Mouse (Mus musculus) G1E-ER4 (cell line): ENCODE measurements around the gene Prr7. TPM values are rescaled to one million over a fixed set of nuclear protein-coding genes. Genes with fewer than 3 reads are reported as not detected.

ENCODE experiments used
- GATA1 ChIP-seq: IDR thresholded peaks from one replicate; pipeline ENCODE4 v1.8.0; 2012; ENCODE audit warnings: low read length, inconsistent platforms
- polyA plus RNA-seq: library from polyadenylated mRNA; stranded (reverse); fragments of >175 nt; gene quantifications from 2 replicates; pipeline ENCODE4 v1.2.3, GENCODE M21; 2012

Gene Prr7
- polyA plus RNA-seq, 1 experiment: 6.8 TPM

DNA sequence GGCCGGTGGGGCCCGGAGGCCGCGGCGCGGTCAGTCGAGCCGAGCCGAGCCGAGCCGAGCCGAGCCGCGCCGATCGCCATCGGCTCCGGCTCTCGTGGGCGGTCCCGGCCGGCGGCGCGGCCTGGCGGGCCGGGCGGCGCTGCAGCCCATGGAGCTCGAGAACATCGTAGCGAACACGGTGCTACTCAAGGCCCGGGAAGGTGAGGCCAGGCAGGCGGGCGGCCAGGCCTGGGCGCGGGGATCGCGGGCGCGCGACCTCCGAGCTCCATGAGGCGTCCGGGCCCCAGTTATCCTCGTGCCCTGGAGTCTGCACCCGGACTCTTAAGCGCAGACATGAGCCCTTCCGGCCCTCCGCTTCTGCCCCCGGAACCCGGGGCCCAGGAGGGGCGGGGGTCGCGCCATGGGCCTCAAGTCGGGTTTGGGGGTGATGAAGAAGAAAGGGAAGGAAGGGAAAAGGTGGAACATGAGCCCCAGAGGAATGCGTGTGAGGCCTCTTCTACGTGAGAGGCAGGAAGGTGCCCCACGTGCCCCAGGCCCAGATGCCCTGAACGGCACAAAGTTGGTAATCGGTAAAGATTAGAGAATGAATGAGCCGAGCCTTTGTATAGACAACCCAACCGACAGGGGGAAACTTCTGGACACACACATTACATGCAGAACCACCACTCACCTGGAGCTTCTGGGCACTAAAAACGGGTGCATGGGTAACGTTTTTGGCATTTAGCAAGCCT is 18.5 kb upstream of the Prr7 start:
- no peak for TF ChIP-seq GATA1

DNA sequence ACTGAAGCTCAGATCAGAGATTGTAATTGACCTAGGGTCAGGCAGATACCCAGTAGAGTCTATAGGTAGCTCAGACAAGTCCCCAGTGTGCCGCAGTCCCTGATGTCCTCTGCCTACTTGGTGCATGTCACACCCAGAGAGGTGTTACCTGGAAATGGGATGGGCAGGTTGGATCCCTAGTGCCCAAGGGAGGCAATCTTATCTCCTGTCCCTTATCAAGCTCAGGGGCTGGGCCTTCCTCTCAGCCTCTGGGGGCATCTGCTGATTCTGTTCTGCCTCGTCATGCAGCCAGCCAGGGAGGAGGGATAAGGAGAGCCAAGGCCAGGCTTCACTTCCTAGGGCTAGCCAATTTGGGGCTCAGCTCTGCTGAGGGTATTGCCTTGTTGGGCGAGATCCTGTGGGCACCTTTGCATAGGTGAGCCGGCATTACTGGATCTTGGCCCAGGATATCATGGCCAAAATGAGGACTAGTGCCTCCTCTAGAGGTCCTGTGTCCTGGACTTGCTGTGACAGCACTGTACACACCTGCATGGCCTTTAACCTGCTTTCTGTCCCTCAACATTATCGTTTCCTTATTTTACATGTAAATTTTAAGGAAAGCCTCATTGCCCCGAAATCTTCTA is 17.5 kb upstream of the Prr7 start:
- TF ChIP-seq GATA1: peak; percentile 88

DNA sequence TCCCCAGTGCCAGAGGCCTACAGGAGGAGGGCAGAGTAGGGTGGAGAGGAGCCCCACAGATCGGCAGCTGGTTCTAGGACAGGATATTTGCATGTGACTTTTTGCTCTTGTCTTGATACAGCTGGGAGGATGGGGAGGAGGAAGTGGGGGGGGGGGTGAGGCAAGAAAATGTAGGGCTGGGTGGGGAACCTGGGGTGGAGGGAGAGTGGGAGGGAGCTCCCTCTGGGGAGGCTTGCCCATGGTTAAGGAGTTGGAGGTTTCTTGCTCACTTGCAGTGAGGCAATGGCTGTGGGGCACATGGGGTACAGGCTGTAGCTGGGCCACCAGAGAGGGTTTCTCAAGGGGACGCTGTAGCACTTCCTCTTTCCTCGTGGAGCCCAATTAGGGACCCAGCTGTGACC is 16.5 kb upstream of the Prr7 start:
- no peak for TF ChIP-seq GATA1

DNA sequence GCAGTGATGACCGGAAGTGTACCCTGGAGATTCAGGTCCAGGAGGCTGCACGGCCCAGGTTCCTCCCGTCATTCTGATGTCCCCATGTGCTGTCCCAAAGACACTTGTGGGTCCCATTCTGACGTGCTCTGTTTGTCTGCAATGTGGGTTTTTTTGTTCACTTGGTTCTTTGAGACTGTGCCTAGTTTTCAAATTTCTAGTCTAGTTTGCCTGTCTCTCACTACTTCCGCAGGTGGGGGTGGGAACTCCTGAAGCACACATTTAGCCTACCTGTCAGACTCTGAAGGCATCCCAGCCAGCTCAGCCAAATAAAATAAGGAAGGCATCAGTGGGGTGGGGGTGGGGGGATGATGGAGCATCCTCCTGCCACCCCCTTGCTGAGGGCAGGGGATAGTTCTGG is 15.9 kb upstream of the Prr7 start:
- no peak for TF ChIP-seq GATA1

DNA sequence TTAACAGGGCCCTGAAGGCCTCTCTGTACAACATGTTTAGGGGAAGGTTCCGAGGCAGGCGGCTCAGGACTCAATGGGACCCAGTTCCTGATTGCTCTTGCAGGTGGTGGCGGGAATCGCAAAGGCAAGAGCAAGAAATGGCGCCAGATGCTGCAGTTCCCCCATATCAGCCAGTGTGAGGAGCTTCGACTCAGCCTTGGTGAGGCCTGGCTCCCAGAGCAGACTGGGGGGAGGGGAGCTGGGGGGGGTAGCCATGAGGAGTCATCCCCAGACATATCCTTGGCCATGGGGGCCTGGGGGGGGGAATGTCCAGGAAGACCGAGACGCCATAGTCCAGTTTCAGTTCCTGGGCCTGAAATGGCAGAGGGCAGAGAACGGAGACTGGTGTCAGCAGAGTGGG is 14.9 kb upstream of the Prr7 start:
- TF ChIP-seq GATA1: no peak

DNA sequence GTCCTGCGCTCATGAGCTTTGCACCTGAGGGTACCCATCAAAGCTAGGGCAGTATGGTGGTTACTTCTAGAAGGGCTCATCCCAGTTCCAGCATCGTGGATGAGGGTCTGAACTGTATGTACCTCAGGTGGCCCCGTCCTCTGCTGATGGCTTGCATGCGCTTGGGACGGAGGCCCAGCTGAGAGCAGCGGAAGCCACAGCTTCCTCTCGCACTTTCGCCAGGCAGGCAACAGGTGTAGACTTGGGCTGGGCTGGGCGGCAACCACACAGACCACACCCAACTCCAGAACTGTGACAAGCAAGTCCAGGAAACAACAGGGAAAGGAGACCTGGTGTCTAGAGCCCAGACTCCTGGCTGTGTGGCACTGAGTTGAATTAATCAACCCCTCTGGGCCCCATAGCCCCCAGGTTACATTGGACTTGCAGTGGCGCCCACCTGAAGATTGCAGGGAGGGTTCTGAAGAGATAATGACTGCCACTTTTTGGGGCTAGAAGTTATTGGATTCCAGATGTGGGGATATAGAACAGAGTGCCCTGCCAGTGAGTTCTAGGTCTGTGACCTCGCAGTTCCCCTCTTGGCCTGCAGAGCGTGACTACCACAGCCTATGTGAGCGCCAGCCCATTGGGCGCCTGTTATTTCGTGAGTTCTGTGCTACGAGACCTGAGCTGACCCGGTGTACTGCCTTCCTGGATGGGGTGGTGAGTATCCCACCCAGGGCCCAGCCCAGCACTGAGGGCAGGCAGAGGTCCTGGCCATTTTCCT is 14.2 kb upstream of the Prr7 start:
- no peak for TF ChIP-seq GATA1

DNA sequence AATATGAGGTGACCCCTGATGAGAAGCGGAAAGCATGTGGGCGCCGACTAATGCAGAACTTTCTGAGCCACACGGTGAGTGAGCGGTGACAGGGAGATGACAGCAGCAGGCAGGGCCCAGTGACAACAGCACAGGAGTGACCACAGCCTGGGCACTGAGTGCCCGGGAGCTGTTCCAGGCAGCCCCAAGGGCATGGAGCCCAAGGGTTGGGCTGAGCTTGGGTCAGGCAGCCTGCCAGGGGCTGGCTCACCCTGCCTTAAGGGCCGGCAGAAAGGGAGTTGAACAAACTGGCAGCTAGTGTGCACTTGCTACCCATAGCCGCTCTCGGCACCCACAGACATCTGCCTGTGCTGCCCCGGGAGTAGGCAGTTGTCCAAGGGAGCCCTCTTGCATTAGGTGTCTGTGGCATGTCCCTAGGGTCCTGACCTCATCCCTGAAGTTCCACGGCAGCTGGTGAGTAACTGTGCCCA is 13.5 kb upstream of the Prr7 start:
- TF ChIP-seq GATA1: no peak

DNA sequence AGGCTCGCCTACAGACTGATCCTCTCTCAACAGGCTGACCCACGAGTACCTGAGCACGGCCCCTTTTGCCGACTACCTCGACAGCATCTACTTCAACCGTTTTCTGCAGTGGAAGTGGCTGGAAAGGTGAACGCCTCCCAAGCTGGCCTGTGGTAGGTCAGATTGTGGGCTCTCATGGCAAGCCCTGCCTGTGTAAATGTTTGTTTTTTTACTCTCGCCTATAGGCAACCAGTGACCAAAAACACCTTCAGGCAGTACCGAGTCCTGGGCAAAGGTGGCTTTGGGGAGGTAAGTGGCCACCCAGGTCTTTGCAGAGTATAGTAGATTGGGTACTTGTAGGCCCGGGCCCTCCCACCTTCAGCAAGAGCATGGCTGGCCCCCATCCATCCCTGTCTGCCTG is 12.8 kb upstream of the Prr7 start:
- no peak for TF ChIP-seq GATA1

DNA sequence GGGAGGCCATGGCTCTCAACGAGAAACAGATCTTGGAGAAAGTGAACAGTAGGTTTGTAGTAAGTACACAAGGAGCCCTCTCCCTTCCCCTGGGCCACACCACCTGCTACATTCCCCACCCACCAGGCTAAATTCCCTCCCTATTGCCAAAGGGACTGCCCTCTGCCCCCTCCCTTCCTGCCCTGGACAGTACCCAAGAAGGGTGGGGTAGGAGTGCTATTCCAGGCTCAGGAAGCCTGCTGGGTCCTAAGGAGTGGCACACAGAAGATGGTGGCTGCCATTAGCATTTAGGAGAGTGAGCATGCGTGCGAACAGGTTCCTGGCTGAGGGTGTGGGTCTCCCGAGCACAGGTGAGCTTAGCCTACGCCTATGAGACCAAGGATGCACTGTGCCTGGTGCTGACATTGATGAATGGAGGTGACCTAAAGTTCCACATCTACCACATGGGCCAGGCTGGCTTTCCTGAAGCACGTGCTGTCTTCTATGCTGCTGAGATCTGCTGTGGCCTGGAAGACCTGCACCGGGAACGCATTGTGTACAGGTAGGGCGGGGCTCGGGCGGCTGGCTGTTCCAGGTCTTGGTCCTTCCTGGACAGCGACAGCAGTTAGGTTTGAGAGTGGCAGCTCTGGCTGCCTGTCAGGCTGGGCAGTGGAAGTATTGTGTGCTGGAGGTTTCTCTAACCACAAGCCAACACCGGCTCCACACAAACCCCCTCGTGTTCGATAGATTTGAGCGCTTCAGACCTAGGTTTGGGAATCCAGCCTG is 12.1 kb upstream of the Prr7 start:
- TF ChIP-seq GATA1: no peak

DNA sequence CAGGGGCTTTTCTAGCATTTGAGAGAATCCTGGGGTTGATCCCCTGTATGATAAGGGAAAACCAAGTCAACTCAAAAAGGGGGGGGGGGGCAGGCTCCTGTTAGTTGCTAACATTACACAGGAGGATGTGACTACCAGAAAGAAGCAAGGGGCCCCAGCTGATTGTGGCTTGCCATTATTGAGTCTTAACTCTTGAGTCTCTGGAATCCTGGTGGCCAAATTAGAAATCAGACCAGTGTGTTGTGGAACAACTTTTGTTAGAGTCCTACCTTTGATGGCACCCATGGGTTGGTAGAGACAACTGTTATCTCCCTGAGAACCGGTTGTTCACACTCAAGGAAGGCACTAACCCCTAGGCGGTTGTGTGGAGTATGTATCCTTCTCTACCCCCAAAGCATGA is 1.1 kb upstream of the Prr7 start:
- TF ChIP-seq GATA1: no peak

DNA sequence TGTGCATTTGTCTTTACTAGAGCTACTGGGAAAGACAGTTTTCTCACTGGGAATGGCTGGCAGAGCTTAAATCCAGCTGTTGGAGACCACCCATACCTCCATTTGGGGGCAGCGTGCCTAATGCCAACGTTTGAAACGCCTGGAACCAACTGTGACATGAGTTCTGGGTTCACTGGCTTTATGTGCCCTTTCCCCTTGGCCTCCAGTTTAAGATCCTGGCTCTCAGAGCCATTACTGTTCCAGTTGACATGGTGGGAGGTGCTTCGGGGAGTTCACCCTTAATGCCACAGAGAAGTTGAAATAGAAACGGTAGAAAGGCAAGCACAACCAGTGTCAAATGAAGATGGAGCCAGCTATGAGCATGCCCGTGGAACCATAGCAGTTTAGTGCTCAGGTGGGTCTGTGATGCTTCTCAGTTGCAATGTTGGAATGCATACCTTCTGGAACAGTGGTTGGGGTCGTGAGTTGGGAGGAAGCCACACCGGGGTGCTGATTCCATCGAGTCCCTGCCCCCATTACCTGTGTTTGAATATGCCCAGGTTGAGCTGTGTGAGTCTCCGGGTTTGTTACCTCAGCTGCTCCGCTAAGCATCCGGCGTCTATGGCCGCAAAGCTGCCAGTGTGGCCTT is 554 bp upstream of the Prr7 start:
- no peak for TF ChIP-seq GATA1

DNA sequence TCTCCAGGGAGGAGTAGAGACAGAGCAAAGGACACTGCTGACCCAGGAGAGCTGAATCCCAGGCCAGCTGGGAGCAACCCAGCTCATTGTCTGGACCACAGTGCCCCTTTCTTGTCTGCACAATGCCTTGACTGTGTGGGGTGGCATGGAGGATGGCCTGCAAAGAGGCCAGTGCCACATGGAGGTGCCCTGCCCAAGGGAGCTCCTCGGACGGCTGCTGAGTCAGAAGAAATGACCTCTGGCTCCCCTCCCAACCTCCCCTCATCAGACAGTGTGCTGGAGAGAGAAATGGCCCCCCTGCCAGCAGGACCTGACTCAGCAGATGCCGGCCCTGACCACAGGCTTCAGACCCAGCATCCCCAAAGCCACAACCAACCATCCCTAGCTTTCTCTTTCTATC is 1.1 kb downstream of the Prr7 start:
- TF ChIP-seq GATA1: no peak

DNA sequence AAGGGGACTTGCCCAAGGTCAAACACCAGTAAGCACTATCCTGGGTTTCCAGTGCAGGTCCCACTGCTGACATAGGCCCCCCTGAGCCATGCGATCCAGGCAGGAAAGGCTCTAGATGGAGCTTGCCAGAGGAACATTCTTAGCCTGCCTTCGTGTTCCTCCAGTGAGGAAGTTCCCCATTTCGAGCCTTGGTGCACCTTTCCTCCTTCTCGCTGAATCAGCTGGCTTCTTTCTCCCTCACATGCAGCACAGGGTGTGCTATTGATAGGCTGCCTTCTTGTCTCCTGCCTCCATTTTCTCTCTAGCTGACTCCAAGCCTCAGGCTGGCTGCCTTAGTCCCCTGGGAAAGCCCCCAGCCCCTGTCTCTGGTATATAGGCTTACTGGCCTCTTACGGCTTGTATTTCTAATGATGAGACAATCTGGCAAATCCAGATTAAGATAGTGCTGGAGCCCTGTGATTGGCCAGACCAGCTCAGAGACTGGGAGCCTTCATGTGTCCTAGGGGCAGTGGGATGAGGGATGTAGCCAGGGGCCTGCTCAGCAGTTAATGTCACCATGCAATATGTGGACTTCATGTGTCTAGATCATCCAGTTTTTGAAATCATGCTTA is 1.9 kb downstream of the Prr7 start:
- no peak for TF ChIP-seq GATA1

DNA sequence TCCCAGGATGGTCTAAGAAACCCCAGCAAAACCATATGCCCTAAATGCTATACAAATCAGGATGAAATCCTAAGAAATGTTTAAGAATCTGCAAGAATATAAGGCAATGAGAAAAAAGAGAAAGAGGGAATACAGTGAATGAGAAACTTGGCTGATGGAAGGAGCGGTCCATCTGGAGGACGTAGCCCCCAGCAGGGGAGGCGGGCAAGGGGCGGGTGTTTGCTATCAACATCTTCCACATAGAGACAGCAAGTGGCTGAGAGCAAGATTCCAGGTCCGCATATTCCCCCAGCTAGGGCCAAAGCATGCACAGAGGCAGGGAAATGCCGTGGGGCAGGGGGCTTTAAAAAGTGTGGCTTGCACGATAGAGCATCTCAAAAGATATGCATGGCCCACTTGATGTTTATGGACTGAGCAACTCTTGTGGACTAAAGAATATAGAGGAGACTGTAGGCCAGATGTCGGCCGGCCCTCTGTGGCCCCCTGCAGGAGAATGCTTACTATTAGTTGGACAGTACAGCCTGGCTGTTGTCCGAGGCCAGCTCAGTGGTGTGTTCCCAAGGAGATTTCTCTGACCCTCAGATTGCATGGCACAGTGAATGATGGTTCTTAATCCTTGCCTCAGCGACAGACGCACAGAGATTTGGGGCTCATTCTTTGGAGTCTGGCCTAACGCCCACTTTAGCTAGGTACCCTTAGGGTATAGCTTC is 4.9 kb downstream of the Prr7 start:
- TF ChIP-seq GATA1: no peak
